Mouse (Mus musculus) limb, embryonic 10.5 days (tissue): ENCODE results near the gene Shd. TPM values are rescaled to one million over a fixed set of nuclear protein-coding genes. Genes with fewer than 3 reads are reported as not detected.

Source experiments
- DNase-seq: peaks from one replicate; pipeline ENCODE4 v3.0.0-alpha.2; 2017; ENCODE audit warnings: low spot score
- H3K27ac ChIP-seq: fragments of 300-500 bp; sonication (generic); 2 replicates; pipeline ENCODE4 v1.5.1; 2016; ENCODE audit warnings: mild to moderate bottlenecking
- H3K27me3 ChIP-seq: fragments of 300-500 bp; sonication (generic); 2 replicates; pipeline ENCODE4 v1.6.1; 2016; ENCODE audit warnings: low read depth, mild to moderate bottlenecking; ENCODE audit not compliant: poor library complexity, severe bottlenecking
- H3K36me3 ChIP-seq: fragments of 300-500 bp; sonication (generic); 2 replicates; pipeline ENCODE4 v1.6.1; 2016; ENCODE audit warnings: mild to moderate bottlenecking, moderate library complexity
- H3K4me1 ChIP-seq: fragments of 300-500 bp; sonication (generic); 2 replicates; pipeline ENCODE4 v1.6.1; 2016
- H3K4me3 ChIP-seq: fragments of 300-500 bp; sonication (generic); 2 replicates; pipeline ENCODE4 v1.5.1; 2016; ENCODE audit warnings: mild to moderate bottlenecking, moderate library complexity
- H3K9me3 ChIP-seq: fragments of 300-500 bp; sonication (generic); replicated peaks from 2 replicates; pipeline ENCODE4 v1.6.1; 2016; ENCODE audit warnings: mild to moderate bottlenecking
- WGBS: fragments of 180-500 bp; shearing (Covaris S2); methylation state at CpG from one replicate; pipeline ENCODE4 v1.1.7; 2016; 5-methylcytosine and 5-hydroxymethylcytosine counted together
- polyA plus RNA-seq: library from polyadenylated mRNA; unstranded; fragments of >200 nt; fragmentation: Nextera tagmentation; extraction: Ambion mirVana; gene quantifications from 2 replicates; pipeline ENCODE4 v1.2.1, GENCODE M21; 2016

The Shd gene
- polyA plus RNA-seq, 1 experiment from 2014 or later = 39.7 TPM

- Histone ChIP-seq H3K4me1 (peaks cover 39% of the 10 kb centered on the region), H3K4me3 (no peak overlapping the region), H3K9me3 (no peaks in the 10 kb centered on the region), H3K36me3 (peaks cover 77% of the 10 kb centered on the region), H3K27me3 (no peaks in the 10 kb centered on the region), H3K27ac (no peak overlapping the region)
- 88% methylated on average over 5 of the region's 5 CpGs for WGBS
- DNase-seq = no peak
Measured at GRCm38 (mm10) chr17:56024931-56025330, 54.7 kb downstream of the Shd start.

Other genes starting within 250 kb of the Shd start
- gene Adgre4, start 220.5 kb upstream of the Shd start, polyA plus RNA-seq = 0.05 and 0.14 TPM in 2 replicates
- gene Zfp119a, start 91.5 kb upstream of the Shd start, polyA plus RNA-seq = 7.3 and 9.5 TPM in 2 replicates
- gene Zfp959, start 78.4 kb upstream of the Shd start, polyA plus RNA-seq = 13.2 and 15.5 TPM in 2 replicates
- gene Zfp119b, start 21.0 kb upstream of the Shd start, polyA plus RNA-seq = 3.9 and 5.0 TPM in 2 replicates
- gene Ebi3, start 17.8 kb upstream of the Shd start, polyA plus RNA-seq = 0.90 and 1.1 TPM in 2 replicates
- 27.7 and 28.5 TPM in 2 replicates for gene Yju2, start 11.4 kb upstream of the Shd start, polyA plus RNA-seq
- gene Fsd1, start 16.0 kb downstream of the Shd start, polyA plus RNA-seq = 44.0 and 56.6 TPM in 2 replicates
- gene Stap2, start 35.1 kb downstream of the Shd start, polyA plus RNA-seq = 6.4 and 7.3 TPM in 2 replicates
- gene Mpnd, start 35.2 kb downstream of the Shd start, polyA plus RNA-seq = 115 and 130 TPM in 2 replicates
- gene Sh3gl1, start 66.2 kb downstream of the Shd start, polyA plus RNA-seq = 181 and 187 TPM in 2 replicates
- gene Chaf1a, start 70.0 kb downstream of the Shd start, polyA plus RNA-seq = 54.7 and 60.2 TPM in 2 replicates
- 33.3 and 40.3 TPM in 2 replicates for gene Ubxn6, start 104.6 kb downstream of the Shd start, polyA plus RNA-seq
- 205 and 213 TPM in 2 replicates for gene Hdgfl2, start 109.2 kb downstream of the Shd start, polyA plus RNA-seq
- gene Plin4, start 139.3 kb downstream of the Shd start, polyA plus RNA-seq = 0.08 and 0.10 TPM in 2 replicates
- 0.21 and 0.36 TPM in 2 replicates for gene Plin5, start 147.1 kb downstream of the Shd start, polyA plus RNA-seq
- 0.23 TPM in 1 of 2 replicates, not detected in the other for gene Lrg1, start 151.5 kb downstream of the Shd start, polyA plus RNA-seq
- 0.88 and 1.0 TPM in 2 replicates for gene Sema6b, start 169.9 kb downstream of the Shd start, polyA plus RNA-seq
- 6.1 and 10.6 TPM in 2 replicates for gene Tnfaip8l1, start 192.0 kb downstream of the Shd start, polyA plus RNA-seq
- 78.0 and 80.7 TPM in 2 replicates for gene Mydgf, start 213.5 kb downstream of the Shd start, polyA plus RNA-seq
- 44.5 and 44.8 TPM in 2 replicates for gene Dpp9, start 248.4 kb downstream of the Shd start, polyA plus RNA-seq